Mouse (Mus musculus) lung, postnatal 36 days (tissue): Measurements from ENCODE around the gene Wwp2.

Experiments
- DNase-seq: peaks from one replicate; pipeline ENCODE4 v3.0.0; 2022; ENCODE audit warnings: mixed read lengths

Gene Wwp2

DNA sequence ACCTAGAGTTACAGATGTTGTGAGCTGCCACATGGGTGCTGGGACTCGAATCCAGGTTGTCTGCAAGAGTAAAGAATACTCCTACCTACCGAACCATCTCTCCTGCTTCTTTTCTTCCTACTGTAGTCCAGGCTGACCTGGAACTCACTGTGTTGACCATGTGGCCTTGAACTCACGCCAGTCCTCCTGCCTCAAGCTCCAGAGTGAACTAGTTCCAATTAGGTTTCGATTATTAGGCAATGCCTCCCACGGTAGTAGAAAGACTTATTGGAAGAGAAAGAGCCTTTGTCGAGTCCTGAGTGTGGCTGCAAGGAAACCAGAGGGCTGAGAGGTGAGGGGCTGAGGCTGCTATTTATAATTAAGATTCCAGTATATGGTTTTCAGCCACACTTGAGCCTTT is 42.6 kb downstream of the Wwp2 start:
- no peak for DNase-seq

DNA sequence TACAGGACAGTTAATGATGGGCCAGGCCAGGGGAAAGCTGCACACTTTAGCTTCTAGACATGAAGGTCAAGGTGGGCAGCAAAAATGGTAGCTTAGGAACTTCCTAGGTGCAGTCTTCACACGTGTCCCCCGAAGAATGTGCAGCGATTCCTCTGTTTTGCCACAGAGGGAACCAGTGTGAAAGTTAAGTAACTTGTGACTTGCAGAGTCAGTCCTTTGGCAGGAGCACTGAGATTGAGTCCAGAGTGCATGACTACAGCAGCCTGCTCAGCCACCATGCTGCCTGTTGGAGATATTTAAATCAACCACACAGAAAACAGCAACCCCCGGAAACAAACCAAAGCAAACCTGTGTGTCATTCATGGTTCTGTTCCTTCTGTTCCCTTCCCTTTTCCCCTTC is 44.3 kb downstream of the Wwp2 start:
- DNase-seq = no peak

DNA sequence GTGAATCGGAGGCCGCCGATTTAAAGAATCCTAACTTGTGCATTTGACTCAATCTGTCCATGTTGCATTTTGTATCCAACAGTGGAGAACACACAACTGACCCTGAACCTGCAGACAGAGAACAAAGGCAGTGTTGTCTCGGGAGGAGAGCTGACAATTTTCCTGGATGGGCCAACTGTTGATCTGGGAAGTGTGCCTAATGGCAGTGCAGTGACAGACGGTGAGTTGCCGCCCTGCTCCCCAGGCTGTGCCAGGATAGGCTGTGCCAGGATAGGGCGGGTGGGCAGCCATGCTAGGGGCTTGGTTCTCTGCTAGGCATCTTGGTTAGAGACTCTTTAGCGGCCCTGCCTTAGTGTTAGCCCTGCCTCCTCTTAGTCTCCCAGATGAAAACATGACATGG is 47.1 kb downstream of the Wwp2 start:
- no peak for DNase-seq

DNA sequence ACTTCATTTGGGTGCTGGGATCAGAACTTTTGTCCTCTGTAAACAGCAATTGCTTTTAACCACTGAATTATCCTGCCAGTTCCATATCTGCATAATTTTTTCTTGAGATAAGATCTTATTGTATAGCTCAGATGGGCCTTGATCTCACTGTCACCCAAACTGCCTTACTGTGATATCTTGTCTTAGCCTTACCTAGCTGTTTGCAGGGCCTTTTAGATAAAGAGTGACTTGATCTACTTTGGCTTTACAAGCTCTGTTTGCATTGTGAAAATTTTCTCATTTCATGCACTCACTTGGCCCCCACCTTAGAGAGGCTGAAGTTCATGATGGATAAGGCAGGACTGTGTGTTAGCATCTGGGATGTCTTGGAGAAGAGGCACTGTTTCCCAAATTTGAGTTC is 48.8 kb downstream of the Wwp2 start:
- DNase-seq = no peak

DNA sequence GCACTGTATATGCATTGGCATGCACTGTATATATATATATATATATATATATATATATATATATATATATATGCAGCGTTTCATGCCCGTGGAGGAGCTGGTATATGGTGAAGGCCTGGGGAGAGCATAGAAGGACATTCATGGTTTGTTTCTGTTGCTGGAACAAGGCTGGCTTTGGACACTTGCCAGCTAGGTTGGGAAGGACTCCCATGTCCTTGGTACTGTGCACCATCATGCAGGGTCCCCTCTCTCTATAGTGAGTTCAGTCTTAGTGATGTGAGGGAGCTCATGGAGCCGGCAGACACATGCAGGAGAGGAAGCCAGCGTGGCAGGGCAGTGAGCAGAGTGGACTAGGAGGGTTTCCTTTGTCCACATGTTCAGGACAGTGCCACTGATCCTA is 52.4 kb downstream of the Wwp2 start:
- no peak for DNase-seq

DNA sequence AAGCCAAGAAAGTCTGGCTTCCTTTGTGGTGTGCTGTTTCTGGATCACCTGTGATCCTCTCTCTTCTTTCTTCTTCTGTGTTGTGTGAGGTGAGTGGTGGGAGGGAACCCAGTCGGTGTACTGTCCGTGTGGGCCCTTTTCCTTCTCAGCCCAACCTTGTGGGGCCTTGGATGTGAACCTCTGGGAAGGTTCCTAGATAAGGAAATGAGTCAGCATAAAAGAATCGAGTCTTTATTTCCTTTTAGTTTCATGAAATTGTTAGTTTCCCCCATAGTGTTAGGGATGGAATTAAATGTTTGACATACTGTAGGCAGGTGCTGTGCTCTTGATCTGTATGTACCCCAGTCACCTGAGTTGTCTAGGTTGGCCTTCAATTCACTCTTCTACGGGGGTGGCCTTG is 52.9 kb downstream of the Wwp2 start:
- DNase-seq = no peak

DNA sequence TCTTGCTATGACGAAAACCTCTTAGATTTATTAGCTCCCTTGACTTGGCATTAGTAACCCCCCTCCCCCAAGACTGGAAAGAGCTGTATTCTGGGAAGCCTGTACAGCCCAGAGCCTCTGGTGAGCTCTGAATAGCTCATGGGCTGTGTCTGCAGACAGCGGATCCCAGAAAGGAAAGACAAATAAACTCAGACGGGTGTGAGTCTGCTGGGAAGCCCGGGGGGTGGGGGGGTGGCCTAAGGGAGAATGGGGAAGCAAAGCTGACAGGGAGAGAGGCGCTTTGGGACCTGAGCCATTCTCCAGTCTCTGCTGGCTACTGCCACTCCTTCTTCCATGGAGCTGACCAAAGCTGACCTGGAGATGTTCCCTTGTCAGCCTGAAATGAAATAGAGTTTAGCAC is 53.8 kb downstream of the Wwp2 start:
- peak; percentile 31 for DNase-seq

DNA sequence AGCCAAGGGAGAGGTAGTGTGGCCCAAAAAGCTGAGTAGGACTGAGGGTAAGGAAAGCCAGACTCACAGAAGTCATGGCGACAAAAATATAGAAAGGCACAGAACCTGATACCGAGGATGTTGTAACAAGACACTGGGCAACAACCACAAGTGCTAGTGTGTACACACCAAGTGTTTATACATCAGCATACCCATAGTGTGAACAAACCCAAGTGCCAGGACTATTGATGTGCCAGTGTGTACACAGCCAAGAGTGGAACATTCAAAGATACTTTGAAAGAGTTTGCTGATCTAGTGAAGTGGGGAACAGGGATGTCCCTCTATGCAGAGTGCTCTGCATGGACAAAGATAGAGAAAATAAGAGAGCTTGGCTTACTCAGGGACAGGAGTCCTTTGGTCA is 54.5 kb downstream of the Wwp2 start:
- DNase-seq = peak; percentile 18

DNA sequence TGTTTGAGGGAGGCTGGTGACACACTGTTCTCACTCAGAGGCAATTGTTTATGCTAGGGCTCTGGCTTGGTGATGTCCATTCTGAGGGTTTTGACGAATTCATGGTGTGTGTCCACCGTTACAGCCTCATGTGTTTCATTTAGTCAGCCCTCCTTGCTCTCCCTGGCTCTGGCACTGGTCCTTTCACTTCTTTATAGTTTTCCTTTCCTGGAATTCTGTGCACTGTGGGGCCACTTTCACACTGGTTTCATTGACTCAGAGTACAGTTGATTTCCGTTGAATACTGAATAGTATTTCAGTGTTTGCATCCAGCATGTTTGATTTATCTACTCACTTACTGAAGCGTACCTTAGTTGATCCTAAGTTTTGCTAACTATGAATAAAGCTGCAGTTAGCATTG is 55.0 kb downstream of the Wwp2 start:
- DNase-seq = no peak

DNA sequence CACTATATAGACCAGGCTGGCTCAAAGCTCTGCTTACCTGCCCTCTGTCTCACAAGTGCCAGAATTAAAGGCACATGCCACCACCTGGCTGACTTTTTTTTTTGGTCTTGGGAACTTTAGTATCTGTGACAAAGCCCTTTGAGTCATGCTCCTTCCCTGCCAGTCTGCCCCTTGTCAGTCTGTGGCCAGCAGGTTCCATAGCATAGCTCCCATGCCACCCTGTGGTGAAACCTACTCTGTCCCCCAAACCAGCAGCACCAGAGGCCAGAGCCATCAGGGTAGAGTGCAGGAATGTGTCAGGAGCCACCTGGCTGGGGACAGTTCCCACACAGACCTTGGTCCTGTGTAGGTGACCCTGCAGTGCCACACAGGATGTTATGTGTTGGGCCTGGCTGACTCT is 55.7 kb downstream of the Wwp2 start:
- no peak for DNase-seq

DNA sequence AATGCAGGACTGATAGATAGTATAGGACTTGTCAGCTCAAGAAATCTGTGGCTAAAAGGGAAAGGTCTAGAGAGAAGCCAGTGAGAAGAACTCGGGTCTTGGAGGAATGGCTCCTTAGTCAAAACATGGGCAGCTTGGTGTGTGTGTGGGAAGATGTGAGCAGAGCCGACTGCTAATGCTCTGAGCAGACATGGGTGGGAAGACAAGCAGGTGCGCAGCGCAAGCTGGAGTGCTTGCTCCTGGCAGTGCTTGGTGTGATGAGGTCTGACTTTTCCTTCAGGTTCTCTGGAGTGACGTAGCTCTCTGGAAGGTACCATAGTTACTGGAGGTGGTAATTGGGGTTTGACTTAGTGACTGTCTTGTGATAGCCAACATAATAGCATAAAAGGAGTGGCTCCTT is 56.6 kb downstream of the Wwp2 start:
- DNase-seq = no peak

DNA sequence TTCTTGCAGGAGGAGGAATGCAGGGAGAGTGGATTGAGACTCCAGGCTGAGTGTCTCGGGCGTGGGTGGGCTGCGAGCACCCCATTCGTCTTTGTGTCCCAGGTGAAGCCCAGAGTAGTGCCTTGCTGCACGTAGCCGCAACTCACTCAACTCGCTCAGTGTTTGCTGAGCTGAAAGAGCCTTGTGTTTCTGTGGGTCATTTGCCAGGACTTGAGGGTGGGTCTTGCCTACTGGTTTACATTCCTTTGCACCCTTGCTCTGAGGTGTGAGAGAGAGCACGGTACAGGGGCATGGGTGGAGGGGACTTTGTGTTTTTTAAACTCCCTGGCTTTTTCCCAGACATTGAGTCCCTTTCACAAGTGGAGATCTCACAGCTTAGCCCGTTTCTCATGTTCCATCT is 59.3 kb downstream of the Wwp2 start:
- DNase-seq = peak; percentile 53

DNA sequence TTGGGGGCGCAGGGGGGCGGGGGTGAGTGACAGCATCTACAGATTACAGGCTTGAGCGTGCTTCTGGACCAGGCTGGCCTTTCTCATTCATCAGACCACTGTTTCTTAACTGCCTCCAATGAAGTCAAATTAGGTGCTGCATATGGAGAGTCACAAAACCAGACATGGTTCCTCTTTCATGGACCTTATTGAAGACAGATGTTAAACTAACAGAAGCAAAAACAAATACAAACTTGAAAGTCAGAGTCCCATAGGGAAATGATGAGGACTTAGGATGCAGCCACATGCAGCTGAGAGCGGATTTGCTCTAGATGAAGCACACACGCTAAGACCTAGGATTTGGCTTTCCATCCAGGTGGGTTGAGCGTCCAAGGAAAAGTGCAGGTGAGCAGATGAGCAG is 61.5 kb downstream of the Wwp2 start:
- no peak for DNase-seq

DNA sequence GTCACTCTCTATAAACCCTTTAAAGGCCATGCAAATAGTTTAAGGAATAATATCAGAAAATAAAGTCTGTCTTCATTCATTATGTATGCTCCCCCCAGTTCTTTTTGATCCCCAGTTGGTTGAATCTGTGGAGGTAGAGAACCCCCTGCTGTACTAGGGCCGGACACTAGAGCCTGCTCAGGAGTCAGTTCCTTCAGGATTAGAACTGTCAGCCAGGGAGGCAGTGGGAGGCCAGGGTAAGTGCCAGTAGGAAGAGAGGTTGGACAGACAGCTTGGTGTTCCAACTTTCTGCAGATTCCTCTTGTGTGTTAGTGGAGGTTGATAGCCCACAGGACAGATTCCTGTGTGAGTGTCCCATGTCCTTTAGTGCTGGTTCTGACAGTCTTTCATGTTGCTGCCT is 62.2 kb downstream of the Wwp2 start:
- no peak for DNase-seq

DNA sequence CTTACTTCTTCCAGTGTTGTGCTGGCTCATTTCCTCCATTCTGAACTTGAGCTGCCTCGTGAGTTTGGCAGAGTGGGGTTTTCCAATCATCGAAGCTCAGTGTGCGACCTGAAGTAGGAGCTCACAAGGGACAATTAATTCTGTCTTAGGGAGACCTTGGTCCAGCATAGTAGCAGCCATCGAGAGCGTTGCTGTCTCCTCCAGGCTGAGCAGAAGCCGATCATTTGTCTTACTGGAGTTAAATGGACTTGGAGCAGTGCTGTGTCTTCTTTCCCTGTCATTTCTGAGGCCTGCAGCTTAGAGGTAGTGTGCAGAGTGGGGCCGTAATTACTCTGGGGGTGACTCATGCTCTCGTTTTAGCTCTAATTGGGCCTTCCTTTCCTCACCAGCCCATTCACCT is 62.6 kb downstream of the Wwp2 start:
- DNase-seq = no peak

DNA sequence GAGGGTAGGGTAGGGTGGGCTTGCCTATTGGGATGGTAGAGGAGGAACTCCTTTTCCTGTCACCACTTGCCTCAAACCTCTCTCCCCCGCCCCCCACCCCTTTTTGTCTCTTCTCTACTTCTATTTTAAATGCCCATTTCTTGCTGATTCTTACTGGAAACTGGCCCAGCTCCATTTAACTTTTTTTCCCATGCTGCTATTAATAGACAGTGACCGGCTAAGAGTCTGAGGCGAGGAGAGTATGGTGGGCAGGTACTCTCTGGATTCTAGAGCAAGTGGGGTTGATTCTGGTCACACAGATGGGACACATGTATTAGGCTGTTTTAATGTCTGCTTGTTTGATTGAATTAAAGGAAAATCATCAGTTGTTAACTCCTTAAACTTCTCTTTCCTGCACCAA is 63.4 kb downstream of the Wwp2 start:
- no peak for DNase-seq

DNA sequence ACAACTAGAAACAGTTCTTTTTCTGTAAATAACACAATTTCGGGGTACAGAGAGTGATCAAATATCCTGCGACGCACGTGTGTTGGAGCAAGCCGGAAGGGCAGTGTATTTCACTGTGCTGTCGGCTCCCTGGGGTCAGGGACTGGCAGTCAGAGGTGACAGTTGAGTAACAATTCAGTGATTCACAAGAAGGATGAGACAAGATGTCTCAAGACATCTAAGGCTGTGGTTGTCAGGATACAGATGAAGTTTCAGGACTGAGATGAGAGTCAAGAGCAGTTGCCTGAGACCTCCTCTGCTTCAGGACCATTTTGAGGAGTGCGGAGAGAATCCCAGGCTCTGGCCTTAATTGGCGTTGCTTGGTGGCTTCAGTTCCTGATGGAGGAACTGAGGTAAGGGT is 66.2 kb downstream of the Wwp2 start:
- DNase-seq = no peak

DNA sequence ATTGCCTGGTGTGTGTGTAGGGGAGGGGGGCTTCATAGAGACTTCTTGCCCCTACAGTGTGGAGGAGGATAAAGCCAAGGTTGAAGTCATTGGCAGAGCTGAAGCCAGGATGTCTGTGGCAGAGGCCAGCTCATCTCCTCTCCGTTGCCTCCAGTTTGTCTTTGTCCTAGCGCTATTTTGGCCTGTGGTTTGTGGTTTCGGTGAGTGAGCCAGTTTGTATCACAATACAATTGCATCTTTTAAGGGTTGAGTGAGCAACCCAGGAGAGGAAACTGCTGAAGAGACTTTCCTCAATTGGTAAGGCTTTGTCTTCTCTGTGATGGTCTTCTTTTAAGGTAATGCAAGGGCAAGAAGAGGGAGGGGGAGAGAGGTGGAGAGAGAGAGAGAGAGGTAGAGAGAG is 66.8 kb downstream of the Wwp2 start:
- peak; percentile 38 for DNase-seq

DNA sequence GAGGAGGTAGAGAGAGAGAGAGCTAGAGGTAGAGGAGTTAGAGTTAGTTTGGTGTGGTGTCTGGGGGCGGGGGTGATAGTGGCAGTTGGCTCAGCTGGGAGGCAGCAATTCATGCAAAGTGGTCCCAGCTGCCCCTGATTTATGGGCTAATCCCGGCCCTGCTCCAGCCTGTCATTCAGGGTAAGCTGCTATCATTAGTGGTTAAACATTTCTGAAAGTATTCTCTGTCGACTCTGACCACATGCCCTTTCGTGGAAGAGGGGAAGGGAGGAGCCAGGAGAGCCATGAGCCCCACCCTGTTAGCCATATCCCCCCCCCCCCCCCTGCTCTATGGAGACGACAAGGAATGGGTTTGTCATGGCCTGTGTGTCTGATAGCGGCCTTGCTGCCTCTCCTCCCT is 67.2 kb downstream of the Wwp2 start:
- DNase-seq = no peak

DNA sequence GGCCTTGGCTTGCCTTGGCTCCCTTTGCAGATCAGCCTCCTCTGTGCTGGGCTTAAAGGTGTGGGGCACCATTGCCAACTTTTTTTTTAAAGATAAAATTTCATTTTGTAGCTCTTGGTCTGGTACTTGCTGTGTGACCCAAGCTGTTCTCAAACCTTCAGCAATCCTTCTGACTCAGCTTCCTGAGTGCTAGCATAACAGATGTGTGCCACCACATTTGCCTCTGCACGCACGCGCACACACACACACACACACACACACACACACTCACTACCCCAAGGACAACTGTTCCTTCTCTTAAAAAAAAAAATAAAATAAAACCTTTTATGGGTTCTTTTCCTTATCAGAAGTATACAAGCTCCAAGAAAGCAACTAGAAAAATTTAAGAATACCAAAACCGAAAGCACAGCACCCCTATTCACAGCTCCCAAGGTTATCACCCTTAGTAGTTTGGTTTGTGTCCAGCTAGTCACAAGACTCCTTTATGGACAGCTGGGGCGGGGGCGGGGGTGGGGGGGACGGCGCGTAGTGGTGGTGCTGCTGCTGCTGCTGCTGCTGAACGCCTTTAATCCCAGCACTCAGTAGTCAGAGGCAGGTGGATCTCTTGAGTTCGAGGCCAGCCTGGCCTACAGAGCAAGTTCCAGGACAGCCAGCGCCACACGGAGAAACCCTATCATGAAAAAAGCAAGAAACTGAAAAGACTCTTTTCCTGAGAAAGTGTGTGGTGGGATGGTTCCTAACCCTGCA is 68.2 kb downstream of the Wwp2 start:
- no peak for DNase-seq

DNA sequence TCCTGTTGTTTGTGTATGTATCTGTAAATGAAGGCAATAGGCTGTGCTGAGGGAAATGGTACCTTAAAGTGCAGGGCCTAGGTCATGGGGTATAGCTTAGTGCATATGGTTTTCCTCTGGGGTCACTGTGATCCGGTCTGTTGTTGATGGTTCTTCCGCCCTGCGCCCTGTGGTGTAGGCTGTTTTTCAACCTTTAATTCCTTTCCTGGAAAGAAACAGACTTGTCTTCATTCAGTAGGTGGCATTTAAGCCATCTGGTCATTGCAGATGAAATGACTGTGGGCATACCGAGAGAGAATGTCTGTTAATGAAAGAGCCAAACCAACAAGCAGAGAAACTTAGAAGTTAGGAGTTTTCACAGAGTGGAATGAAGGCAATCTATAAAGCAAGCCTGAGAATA is 69.1 kb downstream of the Wwp2 start:
- DNase-seq = no peak

DNA sequence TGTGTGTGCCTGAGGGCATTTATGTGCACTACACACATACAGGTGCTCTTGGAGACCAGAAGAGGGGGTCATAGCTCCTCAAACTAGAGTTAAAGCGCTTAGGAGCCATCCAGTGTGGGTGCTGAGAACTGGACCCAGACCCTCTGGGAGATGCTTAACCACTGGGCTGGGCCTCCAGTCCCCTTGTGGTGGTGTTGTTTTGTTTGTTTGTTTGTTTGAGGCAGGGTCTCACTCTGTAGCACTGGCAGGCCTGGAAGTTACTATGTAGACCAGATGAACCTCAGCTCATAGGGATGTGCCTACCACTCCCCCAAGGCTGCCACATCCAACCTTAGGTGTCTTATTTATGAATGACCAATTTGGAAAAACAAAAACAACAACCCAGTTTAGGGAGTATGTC is 70.9 kb downstream of the Wwp2 start:
- no peak for DNase-seq

DNA sequence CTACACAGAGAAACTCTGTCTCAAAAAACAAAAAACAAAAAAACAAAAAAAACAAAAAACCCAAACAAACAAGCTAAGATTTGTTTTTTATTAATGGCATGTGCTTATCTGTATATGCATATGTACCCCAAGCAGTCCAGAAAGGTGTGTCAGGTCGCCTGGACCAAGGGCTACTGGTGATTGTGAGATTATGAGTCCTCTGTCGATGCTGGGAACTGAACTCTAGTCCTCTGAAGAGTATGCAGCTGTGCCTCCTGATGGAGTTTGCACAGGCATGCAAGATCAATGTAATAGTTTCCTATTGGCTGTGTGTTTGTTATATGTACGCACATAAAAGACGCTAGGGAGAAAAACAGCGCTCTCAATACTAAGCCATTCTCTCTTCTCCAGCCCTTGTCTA is 74.0 kb downstream of the Wwp2 start:
- DNase-seq = no peak

DNA sequence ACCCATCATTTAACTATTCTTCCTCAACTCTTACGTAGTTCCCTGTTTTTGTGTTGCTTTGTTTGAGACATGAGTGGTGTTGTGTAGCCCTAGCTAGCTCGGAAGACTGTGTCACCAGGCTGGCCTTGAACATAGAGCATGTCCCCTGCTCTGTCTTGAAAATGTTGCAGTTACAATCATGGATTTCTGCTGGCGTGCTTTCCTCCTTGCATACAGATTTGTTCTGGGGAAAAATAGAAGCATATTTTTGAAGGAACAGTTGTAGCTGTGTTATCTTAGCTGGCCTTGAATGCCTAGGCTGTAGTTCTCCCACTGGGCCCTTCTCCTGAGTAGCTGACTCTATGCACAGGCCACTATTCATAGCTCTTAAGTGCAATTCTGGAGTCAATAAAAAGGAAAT is 74.6 kb downstream of the Wwp2 start:
- DNase-seq = no peak

DNA sequence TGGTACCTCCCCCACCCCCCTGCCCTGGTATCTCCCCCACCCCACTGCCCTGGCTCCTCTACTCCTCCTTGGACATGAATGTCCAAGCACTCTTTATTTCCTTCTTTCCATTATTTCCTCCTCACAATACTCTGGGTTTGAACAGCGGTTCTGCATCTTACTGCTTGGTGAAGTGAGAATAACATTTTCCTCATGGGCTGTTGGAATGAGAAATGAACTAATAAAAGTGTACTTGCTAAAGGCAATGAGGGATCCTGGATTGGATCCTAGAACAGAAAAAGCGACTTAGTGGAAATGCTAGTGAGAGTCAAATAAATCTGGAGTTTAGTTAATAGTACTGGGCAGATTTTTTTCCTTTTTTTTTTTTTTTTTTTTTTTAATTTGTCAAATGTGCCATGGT is 77.1 kb downstream of the Wwp2 start:
- peak; percentile 41 for DNase-seq
